In the genomic region with DNA sequence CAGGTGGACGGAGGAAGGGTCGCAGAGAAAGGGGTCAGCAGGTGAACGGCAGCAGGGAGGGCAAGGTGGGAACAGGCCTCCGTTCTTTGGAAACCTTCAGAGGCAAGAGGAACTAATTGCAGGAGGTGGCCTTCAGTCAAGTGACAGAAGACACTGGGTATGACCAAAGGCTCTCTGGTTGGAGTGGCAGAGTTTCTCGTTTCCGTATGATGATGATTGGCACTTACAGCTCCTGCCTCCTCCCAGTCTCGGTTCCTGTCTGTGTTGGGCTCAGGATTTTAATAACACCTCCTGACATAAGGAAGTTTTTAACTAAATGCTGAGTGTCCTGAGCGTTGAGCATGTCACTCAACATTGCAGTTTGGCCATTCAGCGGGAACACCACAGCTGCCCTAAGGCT, we compare ENCODE assay signal across 25 mouse cellular contexts. TPM values are rescaled to one million over a fixed set of nuclear protein-coding genes. Genes with fewer than 3 reads are reported as not detected.
DNase-seq lines count a peak whose midpoint lies in the region; ATAC-seq lines count a peak whose summit lies in the region.
"Had no signal": no experiment of that assay in that cellular context is flagged by ENCODE, and none has a peak within 500 bp of the region (broad histone marks: within the 10 kb centered on the region; RNA-seq: fewer than 3 reads in every experiment).

No protein-coding gene starts in this region.

- H3K9me3 ChIP-seq in hindbrain, embryonic 13.5 days: no peaks in the 10 kb centered on the region
- no peaks in the 10 kb centered on the region for H3K9me3 ChIP-seq in hindbrain, embryonic 14.5 days (ENCODE audit: control insufficient read depth, low read length)
- H3K9me3 ChIP-seq in midbrain, embryonic 14.5 days (ENCODE audit: control insufficient read depth, low read length): no peaks in the 10 kb centered on the region
- no peaks in the 10 kb centered on the region for H3K9me3 ChIP-seq in midbrain, embryonic 16.5 days (replicated peaks; ENCODE audit: control insufficient read depth, low read length, poor library complexity, severe bottlenecking)
- H3K9me3 ChIP-seq: embryonic facial prominence, embryonic 10.5 days; embryonic facial prominence, embryonic 12.5 days; forebrain, embryonic 13.5 days; forebrain, embryonic 15.5 days had no signal

- H3K36me3 ChIP-seq in hindbrain, embryonic 13.5 days: no peaks in the 10 kb centered on the region
- no peaks in the 10 kb centered on the region for H3K36me3 ChIP-seq in hindbrain, embryonic 14.5 days (replicated peaks; ENCODE audit: control insufficient read depth, insufficient read depth)
- H3K36me3 ChIP-seq in midbrain, embryonic 14.5 days (ENCODE audit: control insufficient read depth, insufficient read depth, low read length): no peaks in the 10 kb centered on the region
- H3K36me3 ChIP-seq in midbrain, embryonic 16.5 days (ENCODE audit: control insufficient read depth, insufficient read depth, low read length): no peaks in the 10 kb centered on the region
- H3K36me3 ChIP-seq: embryonic facial prominence, embryonic 10.5 days; embryonic facial prominence, embryonic 12.5 days; forebrain, embryonic 15.5 days had no signal

- H3K4me3 ChIP-seq in hindbrain, embryonic 13.5 days: no peak overlapping the region
- H3K4me3 ChIP-seq in hindbrain, embryonic 14.5 days (replicated peaks; ENCODE audit: low read length): no peak overlapping the region
- no peak overlapping the region for H3K4me3 ChIP-seq in midbrain, embryonic 14.5 days (replicated peaks; ENCODE audit: low read depth, low read length)
- no peak overlapping the region for H3K4me3 ChIP-seq in midbrain, embryonic 16.5 days (ENCODE audit: low read depth, low read length)
- H3K4me3 ChIP-seq: embryonic facial prominence, embryonic 10.5 days; embryonic facial prominence, embryonic 12.5 days; forebrain, embryonic 13.5 days; forebrain, embryonic 15.5 days had no signal

- H3K27ac ChIP-seq in hindbrain, embryonic 13.5 days: peak overlapping the region; percentile 62
- H3K27ac ChIP-seq in hindbrain, embryonic 14.5 days: no peak overlapping the region
- peak overlapping the region; percentile 8; the same call in 1 of the 2 replicates for H3K27ac ChIP-seq in midbrain, embryonic 14.5 days (replicated peaks; ENCODE audit: low read depth, low read length)
- no peak overlapping the region for H3K27ac ChIP-seq in midbrain, embryonic 16.5 days (ENCODE audit: low read length)
- H3K27ac ChIP-seq: embryonic facial prominence, embryonic 10.5 days; embryonic facial prominence, embryonic 12.5 days; forebrain, embryonic 13.5 days had no signal

- no peak for DNase-seq in hindbrain, embryonic 14.5 days (ENCODE audit: low spot score)
- no peak for DNase-seq in midbrain, embryonic 14.5 days
- DNase-seq in urinary bladder, postnatal 25 days (ENCODE audit: low spot score): no peak
- DNase-seq in layer of hippocampus, postnatal 36 days: no peak
- DNase-seq: adrenal gland, adult 8-10 months; adrenal gland, postnatal 14 days; cerebellum, adult 11 months; cerebellum, adult 18-20 months; cerebellum, adult 8-10 months; cerebellum, adult 9-11 months; cerebellum, postnatal 14 days; cerebellum, postnatal 36 days; forebrain, postnatal 0 days had no signal

- 85% methylated on average over 9 of the region's 9 CpGs for WGBS in hindbrain, embryonic 13.5 days
- 83% methylated on average over 9 of the region's 9 CpGs for WGBS in hindbrain, embryonic 14.5 days
- WGBS in midbrain, embryonic 14.5 days: 81% methylated on average over 9 of the region's 9 CpGs
- 85% methylated on average over 9 of the region's 9 CpGs for WGBS in midbrain, embryonic 16.5 days

- H3K4me1 ChIP-seq in hindbrain, embryonic 13.5 days (replicated peaks): peaks cover 47% of the 10 kb centered on the region
- peaks cover 20% of the 10 kb centered on the region for H3K4me1 ChIP-seq in hindbrain, embryonic 14.5 days (replicated peaks; ENCODE audit: control insufficient read depth, insufficient read depth, low read length)
- peaks cover 21% of the 10 kb centered on the region for H3K4me1 ChIP-seq in midbrain, embryonic 14.5 days (ENCODE audit: control insufficient read depth, insufficient read depth, low read length)
- peaks cover 8% of the 10 kb centered on the region for H3K4me1 ChIP-seq in midbrain, embryonic 16.5 days (ENCODE audit: control insufficient read depth, insufficient read depth, low read length)
- H3K4me1 ChIP-seq: embryonic facial prominence, embryonic 12.5 days had no signal

- no peak overlapping the region for H3K4me2 ChIP-seq in hindbrain, embryonic 13.5 days
- no peak overlapping the region for H3K4me2 ChIP-seq in hindbrain, embryonic 14.5 days (replicated peaks)
- H3K4me2 ChIP-seq in midbrain, embryonic 14.5 days (ENCODE audit: low read length): no peak overlapping the region
- no peak overlapping the region for H3K4me2 ChIP-seq in midbrain, embryonic 16.5 days (ENCODE audit: low read length)
- H3K4me2 ChIP-seq: embryonic facial prominence, embryonic 12.5 days; forebrain, embryonic 13.5 days; forebrain, embryonic 15.5 days had no signal

- H3K9ac ChIP-seq in hindbrain, embryonic 13.5 days: no peak overlapping the region
- no peak overlapping the region for H3K9ac ChIP-seq in hindbrain, embryonic 14.5 days
- H3K9ac ChIP-seq in midbrain, embryonic 14.5 days (replicated peaks; ENCODE audit: low read length): no peak overlapping the region
- no peak overlapping the region for H3K9ac ChIP-seq in midbrain, embryonic 16.5 days (ENCODE audit: low read depth, low read length)
- H3K9ac ChIP-seq: embryonic facial prominence, embryonic 12.5 days; forebrain, embryonic 13.5 days; forebrain, embryonic 15.5 days; forebrain, postnatal 0 days had no signal

- no peak for ATAC-seq in hindbrain, embryonic 13.5 days (ENCODE audit: low FRiP score)
- no peak for ATAC-seq in hindbrain, embryonic 14.5 days (ENCODE audit: low FRiP score)
- no peak for ATAC-seq in midbrain, embryonic 14.5 days (ENCODE audit: low FRiP score, low TSS enrichment)
- no peak for ATAC-seq in midbrain, embryonic 16.5 days
- peak; percentile 69 for ATAC-seq in granulocyte monocyte progenitor cell, adult 5-6 weeks (replicated peaks; ENCODE audit: poor library complexity, severe bottlenecking)
- ATAC-seq in megakaryocyte progenitor cell, adult 5-6 weeks (replicated peaks; ENCODE audit: poor library complexity): 0 out of 2 replicates have a peak, but pooled peaks have one; percentile 41
- ATAC-seq: activated CD4-positive, CD25-positive, alpha-beta regulatory T cell, adult 4 months; forebrain, embryonic 13.5 days; Patski had no signal

- H3K27me3 ChIP-seq in hindbrain, embryonic 13.5 days: no peaks in the 10 kb centered on the region
- H3K27me3 ChIP-seq in hindbrain, embryonic 14.5 days (ENCODE audit: control insufficient read depth, insufficient read depth, low read length): no peaks in the 10 kb centered on the region
- no peaks in the 10 kb centered on the region for H3K27me3 ChIP-seq in midbrain, embryonic 14.5 days (ENCODE audit: control insufficient read depth, insufficient read depth, low read length)
- H3K27me3 ChIP-seq in midbrain, embryonic 16.5 days (ENCODE audit: control insufficient read depth, insufficient read depth, low read depth, low read length): no peaks in the 10 kb centered on the region
- H3K27me3 ChIP-seq: embryonic facial prominence, embryonic 12.5 days; forebrain, embryonic 13.5 days; forebrain, embryonic 15.5 days; Patski had no signal

RNA-seq across cellular contexts. Expression of a gene that starts 57.3 kb away (rescaled TPM):
- polyA plus RNA-seq in hindbrain, embryonic 13.5 days (2015; fragmentation: Nextera tagmentation; extraction: Ambion mirVana): 6.8 and 8.8 TPM in 2 replicates
- 12.7 and 14.3 TPM in 2 replicates for polyA plus RNA-seq in hindbrain, embryonic 14.5 days (2014; fragmentation: Nextera tagmentation; extraction: Ambion mirVana)
- polyA plus RNA-seq in midbrain, embryonic 14.5 days (2014; fragmentation: Nextera tagmentation; extraction: Ambion mirVana): 7.6 and 10.3 TPM in 2 replicates
- polyA plus RNA-seq in midbrain, embryonic 16.5 days (2015; fragmentation: Nextera tagmentation; extraction: Ambion mirVana): 11.3 and 11.4 TPM in 2 replicates
- not detected in 2 replicates for total RNA-seq in granulocyte monocyte progenitor cell, adult 5-6 weeks (2014; fragmentation: Nextera tagmentation)
- not detected in 2 replicates for total RNA-seq in granulocyte monocyte progenitor cell, adult 5-6 weeks (2017)
- total RNA-seq in megakaryocyte progenitor cell, adult 5-6 weeks (2015): not detected in 2 replicates
- total RNA-seq in megakaryocyte progenitor cell, adult 5-6 weeks (2017): not detected in 2 replicates
- 10 to 100 TPM; 53.4 to 66.8 TPM for total RNA-seq in layer of hippocampus, postnatal 36 days (2021)
- total RNA-seq: adrenal gland, adult 18-20 months; adrenal gland, postnatal 14 days; MEL had no signal
- polyA plus RNA-seq: activated CD4-positive, CD25-positive, alpha-beta regulatory T cell, adult 4 months had no signal

Comparison
In these comparisons a context has a peak if more than half of its experiments do, and no peak if none do; other contexts are left out.
1. H3K27ac ChIP-seq: peak in hindbrain, embryonic 13.5 days (single experiment) and midbrain, embryonic 14.5 days (single experiment); none in hindbrain, embryonic 14.5 days (single experiment) and midbrain, embryonic 16.5 days (single experiment).
2. ATAC-seq: peak in granulocyte monocyte progenitor cell, adult 5-6 weeks (single experiment) and megakaryocyte progenitor cell, adult 5-6 weeks (single experiment); none in hindbrain, embryonic 13.5 days (single experiment), hindbrain, embryonic 14.5 days (single experiment), midbrain, embryonic 14.5 days (single experiment) and midbrain, embryonic 16.5 days (single experiment).